Mouse (Mus musculus) limb, embryonic 14.5 days (tissue): ENCODE measurements around the gene Kcnmb1. TPM values are rescaled to one million over a fixed set of nuclear protein-coding genes. Genes with fewer than 3 reads are reported as not detected.

ENCODE experiments used
- ATAC-seq: fragments of 200-750 bp; cut with Nextera tagmentation; 2 replicates; pipeline ENCODE4 v1.8.0; 2017; ENCODE audit warnings: low read depth, moderate number of reproducible peaks, moderate TSS enrichment; ENCODE audit not compliant: low FRiP score
- DNase-seq: peaks from one replicate; pipeline ENCODE4 v3.0.0-alpha.2; 2015; ENCODE audit warnings: low spot score
- H3K27ac ChIP-seq: fragments of 300-500 bp; sonication (generic); replicated peaks from 2 replicates; pipeline ENCODE4 v1.5.1; 2014; ENCODE audit warnings: low read depth, mild to moderate bottlenecking, low read length, moderate library complexity, mixed read lengths
- H3K27me3 ChIP-seq: fragments of 300-500 bp; sonication (generic); 2 replicates; pipeline ENCODE4 v1.6.1; 2014; ENCODE audit warnings: low read length, mixed read lengths; ENCODE audit not compliant: control insufficient read depth, insufficient read depth
- H3K36me3 ChIP-seq: fragments of 300-500 bp; sonication (generic); 2 replicates; pipeline ENCODE4 v1.6.1; 2014; ENCODE audit warnings: mild to moderate bottlenecking, low read length, moderate library complexity, mixed read lengths; ENCODE audit not compliant: control insufficient read depth, insufficient read depth
- H3K4me1 ChIP-seq: fragments of 300-500 bp; sonication (generic); 2 replicates; pipeline ENCODE4 v1.6.1; 2014; ENCODE audit warnings: antibody characterized with exemption, low read length, mixed read lengths; ENCODE audit not compliant: control insufficient read depth, insufficient read depth
- H3K4me2 ChIP-seq: fragments of 300-500 bp; sonication (generic); replicated peaks from 2 replicates; pipeline ENCODE4 v1.6.1; 2014; ENCODE audit warnings: low read depth, mild to moderate bottlenecking, low read length, moderate library complexity; ENCODE audit not compliant: severe bottlenecking
- H3K4me3 ChIP-seq: fragments of 300-500 bp; sonication (generic); replicated peaks from 2 replicates; pipeline ENCODE4 v1.5.1; 2014; ENCODE audit warnings: low read length
- H3K9ac ChIP-seq: fragments of 300-500 bp; sonication (generic); 2 replicates; pipeline ENCODE4 v1.6.1; 2014; ENCODE audit warnings: mild to moderate bottlenecking, low read depth, low read length, moderate library complexity; ENCODE audit not compliant: severe bottlenecking
- H3K9me3 ChIP-seq: fragments of 300-500 bp; sonication (generic); 2 replicates; pipeline ENCODE4 v1.6.1; 2016; ENCODE audit warnings: low read length; ENCODE audit not compliant: control insufficient read depth
- POLR2A ChIP-seq: fragments of 200-500 bp; IDR thresholded peaks from 2 replicates; pipeline ENCODE4 v1.8.0; 2012; ENCODE audit warnings: inconsistent platforms, mild to moderate bottlenecking, moderate library complexity, borderline replicate concordance; ENCODE audit not compliant: insufficient read depth, insufficient read length; ENCODE audit errors: extremely low read depth
- WGBS: fragments of 180-500 bp; shearing (Covaris S2); extraction: QIAGEN DNeasy Blood & Tissue Kit; methylation state at CpG from one replicate; pipeline ENCODE4 v1.1.7; 2014; 5-methylcytosine and 5-hydroxymethylcytosine counted together
- polyA plus RNA-seq, 2 experiments: library from polyadenylated mRNA; depleted of rRNA in 1 of 2; stranded (reverse) in 1 of 2; unstranded in 1 of 2; fragments of >200 nt; fragmentation: Nextera tagmentation in 1 of 2; extraction: Ambion mirVana in 1 of 2; gene quantifications; 2 replicates each; pipeline versions ENCODE4 v1.2.1 to v1.2.3; 2012 to 2014

Kcnmb1 gene
- polyA plus RNA-seq, 2 experiments, result 0.10 to 0.18 TPM

DNA sequence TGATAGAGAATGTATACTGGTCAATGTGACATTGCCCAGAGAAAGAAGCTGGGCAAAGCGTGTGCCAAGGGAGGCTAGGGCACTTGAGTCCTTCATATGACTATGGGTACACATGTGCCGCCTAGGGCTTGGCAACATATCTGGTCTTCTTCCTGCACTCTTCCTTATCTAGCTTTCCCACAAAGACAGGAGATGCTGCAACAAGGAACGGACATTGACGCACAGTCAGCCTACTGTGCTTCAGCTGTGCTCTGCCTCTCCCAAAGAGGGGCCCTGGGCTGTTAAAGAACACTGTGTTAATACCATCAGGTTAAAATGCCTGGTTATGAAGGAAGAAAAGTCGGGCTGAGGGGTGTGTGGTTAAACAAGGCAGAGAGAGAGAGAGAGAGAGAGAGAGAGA lies 6.2 kb upstream of the Kcnmb1 start:
- TF ChIP-seq POLR2A, result no peak
- Histone ChIP-seq H3K4me3 (no peak overlapping the region), H3K9me3 (no peaks in the 10 kb centered on the region), H3K4me2 (no peak overlapping the region), H3K9ac (no peak overlapping the region), H3K36me3 (no peaks in the 10 kb centered on the region), H3K27ac (no peak overlapping the region), H3K4me1 (no peaks in the 10 kb centered on the region; the same call in 1 of the 2 replicates), H3K27me3 (no peaks in the 10 kb centered on the region)
- WGBS, result 85% methylated on average over 5 of the region's 5 CpGs
- ATAC-seq (no peak), DNase-seq (no peak)

DNA sequence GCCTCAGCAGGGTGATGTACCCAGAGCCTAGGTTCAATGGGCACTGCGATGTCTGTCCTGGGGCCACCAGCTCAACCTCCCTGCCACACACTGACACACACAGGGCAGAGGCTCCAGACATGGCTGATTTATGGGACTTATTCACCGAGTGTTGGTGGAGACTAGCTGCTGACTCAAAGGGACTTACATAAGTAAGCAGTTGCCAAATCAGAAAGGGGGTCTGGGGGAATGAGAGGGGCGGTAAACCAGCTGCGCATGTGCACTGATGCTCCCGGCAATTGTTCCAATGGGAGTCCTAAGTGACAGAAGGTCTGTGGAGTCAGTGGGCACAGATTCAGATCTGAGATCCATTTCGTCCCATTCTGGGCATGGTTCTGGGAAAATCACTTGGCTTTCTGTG lies 5.2 kb upstream of the Kcnmb1 start:
- H3K9ac ChIP-seq, result no peak overlapping the region
- H3K4me1 ChIP-seq, result no peaks in the 10 kb centered on the region
- no peaks in the 10 kb centered on the region for H3K36me3 ChIP-seq
- 73% methylated on average over 6 of the region's 6 CpGs for WGBS
- no peak for TF ChIP-seq POLR2A
- no peaks in the 10 kb centered on the region for H3K27me3 ChIP-seq
- H3K4me3 ChIP-seq, result no peak overlapping the region
- ATAC-seq (no peak), DNase-seq (no peak)
- H3K9me3 ChIP-seq, result no peaks in the 10 kb centered on the region
- H3K27ac ChIP-seq, result no peak overlapping the region
- no peak overlapping the region for H3K4me2 ChIP-seq

DNA sequence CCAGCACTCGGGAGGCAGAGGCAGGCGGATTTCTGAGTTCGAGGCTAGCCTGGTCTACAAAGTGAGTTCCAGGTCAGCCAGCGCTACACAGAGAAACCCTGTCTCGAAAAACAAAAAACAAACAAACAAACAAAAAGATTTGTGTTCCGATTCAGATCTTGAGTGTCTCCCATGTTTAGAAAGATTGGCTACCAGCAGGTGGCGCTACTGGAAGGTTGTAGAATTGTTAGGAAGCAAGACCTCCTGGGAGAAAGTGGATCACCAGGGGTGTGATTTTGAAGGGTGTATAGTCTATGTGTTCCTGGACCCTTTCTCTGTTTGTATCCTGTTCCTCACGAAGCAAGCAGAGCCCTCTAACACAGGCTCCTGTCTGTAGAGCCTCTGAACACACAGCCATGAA lies 4.1 kb upstream of the Kcnmb1 start:
- DNase-seq, result no peak
- no peak overlapping the region for H3K9ac ChIP-seq
- no peak overlapping the region for H3K4me2 ChIP-seq
- no peak overlapping the region for H3K27ac ChIP-seq
- H3K9me3 ChIP-seq, result no peaks in the 10 kb centered on the region
- no peak overlapping the region for H3K4me3 ChIP-seq
- no peak for TF ChIP-seq POLR2A
- H3K36me3 ChIP-seq, result no peaks in the 10 kb centered on the region
- H3K27me3 ChIP-seq, result no peaks in the 10 kb centered on the region
- H3K4me1 ChIP-seq, result no peaks in the 10 kb centered on the region
- no peak for ATAC-seq
- WGBS, result 81% methylated on average over 8 of the region's 8 CpGs

DNA sequence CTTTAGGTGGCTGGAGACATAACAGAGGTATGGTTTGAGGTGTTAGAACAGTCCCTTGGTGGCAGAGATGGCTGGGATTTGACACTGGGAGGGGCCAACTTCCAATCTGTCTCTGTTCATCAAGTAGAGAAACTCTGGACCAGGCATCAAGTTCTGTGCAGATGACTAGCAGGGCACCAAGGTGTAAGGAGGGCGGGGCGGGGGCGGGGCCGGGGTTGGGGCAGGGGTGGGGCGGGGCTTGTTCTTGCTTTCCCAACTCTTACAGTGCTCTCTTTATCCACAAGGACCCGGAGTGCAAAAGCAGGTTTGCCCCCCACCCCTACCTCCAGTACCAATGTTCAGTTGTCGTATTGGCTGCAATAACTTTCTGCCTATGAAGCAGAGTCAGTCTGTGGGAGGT lies 635 bp upstream of the Kcnmb1 start:
- Histone ChIP-seq H3K36me3 (no peaks in the 10 kb centered on the region), H3K4me2 (no peak overlapping the region), H3K4me3 (no peak overlapping the region), H3K9ac (no peak overlapping the region), H3K9me3 (no peaks in the 10 kb centered on the region), H3K4me1 (no peaks in the 10 kb centered on the region), H3K27me3 (no peaks in the 10 kb centered on the region), H3K27ac (no peak overlapping the region)
- WGBS, result 29% methylated on average over 7 of the region's 7 CpGs
- ATAC-seq, result no peak
- no peak for DNase-seq
- TF ChIP-seq POLR2A, result no peak

DNA sequence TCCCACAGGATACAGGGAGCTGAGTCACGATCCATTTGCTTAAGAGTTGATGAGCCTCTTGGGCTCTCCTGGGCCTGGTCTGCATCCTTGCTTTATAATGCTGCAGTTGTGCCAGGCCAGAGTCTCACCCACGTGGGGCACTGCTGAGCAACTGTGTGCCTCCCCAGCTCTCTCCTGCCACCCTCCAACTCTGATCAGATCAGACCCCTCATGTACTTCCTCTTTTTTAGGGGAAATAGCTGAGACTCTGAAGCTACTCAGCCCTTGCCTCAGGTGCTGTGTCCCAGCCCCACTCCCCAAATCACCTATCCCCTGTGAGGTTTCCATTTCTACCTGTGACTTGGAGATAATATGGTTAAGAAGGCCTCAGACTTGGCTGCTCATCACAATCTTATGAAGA lies 2.6 kb downstream of the Kcnmb1 start:
- Histone ChIP-seq H3K4me3 (no peak overlapping the region), H3K4me2 (no peak overlapping the region), H3K27me3 (no peaks in the 10 kb centered on the region), H3K36me3 (no peaks in the 10 kb centered on the region), H3K4me1 (no peaks in the 10 kb centered on the region; the same call in 1 of the 2 replicates), H3K27ac (no peak overlapping the region), H3K9ac (no peak overlapping the region), H3K9me3 (no peaks in the 10 kb centered on the region)
- WGBS, result 63% methylated on average over 2 of the region's 2 CpGs
- no peak for TF ChIP-seq POLR2A
- DNase-seq, result no peak
- no peak for ATAC-seq

DNA sequence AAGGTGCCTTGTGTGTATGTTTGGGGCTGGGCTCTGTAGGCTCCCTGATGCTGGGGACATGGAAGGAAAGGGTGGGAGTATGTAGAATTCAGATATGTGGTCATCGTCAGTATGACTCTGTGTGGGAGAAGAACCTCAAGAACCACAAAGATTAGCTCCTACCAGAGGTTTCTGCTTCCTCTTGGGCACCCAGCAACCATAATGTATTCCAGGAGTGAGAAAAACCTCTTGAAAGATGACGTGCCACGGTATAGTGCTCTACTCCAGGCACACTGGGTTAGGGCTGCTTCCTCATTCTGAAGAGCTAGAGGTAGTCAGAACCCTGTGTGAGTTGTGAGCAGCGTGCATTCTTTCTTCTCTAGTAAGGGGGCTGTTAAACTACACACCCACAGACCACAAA lies 4.9 kb downstream of the Kcnmb1 start:
- TF ChIP-seq POLR2A, result no peak
- H3K9me3 ChIP-seq, result no peaks in the 10 kb centered on the region
- 66% methylated on average over 4 of the region's 4 CpGs for WGBS
- H3K4me2 ChIP-seq, result no peak overlapping the region
- DNase-seq (no peak), ATAC-seq (no peak)
- H3K27ac ChIP-seq, result no peak overlapping the region
- H3K27me3 ChIP-seq, result no peaks in the 10 kb centered on the region
- H3K36me3 ChIP-seq, result no peaks in the 10 kb centered on the region
- H3K4me1 ChIP-seq, result no peaks in the 10 kb centered on the region; the same call in 1 of the 2 replicates
- H3K9ac ChIP-seq, result no peak overlapping the region
- H3K4me3 ChIP-seq, result no peak overlapping the region
